Mouse (Mus musculus) 416B (cell line): ENCODE data around the gene 1700109H08Rik.
A peak's percentile ranks its signal among the peaks of the same experiment; 100 is the strongest.
"Not testable (repeated sequence)": the region's sequence is repeated elsewhere in the genome, so short reads cannot be mapped to it uniquely, and the experiment has no call there.

ENCODE experiments used
- DNase-seq: peaks from one replicate; pipeline ENCODE4 v3.0.0; 2011; ENCODE audit warnings: low read depth

The 1700109H08Rik gene

DNA sequence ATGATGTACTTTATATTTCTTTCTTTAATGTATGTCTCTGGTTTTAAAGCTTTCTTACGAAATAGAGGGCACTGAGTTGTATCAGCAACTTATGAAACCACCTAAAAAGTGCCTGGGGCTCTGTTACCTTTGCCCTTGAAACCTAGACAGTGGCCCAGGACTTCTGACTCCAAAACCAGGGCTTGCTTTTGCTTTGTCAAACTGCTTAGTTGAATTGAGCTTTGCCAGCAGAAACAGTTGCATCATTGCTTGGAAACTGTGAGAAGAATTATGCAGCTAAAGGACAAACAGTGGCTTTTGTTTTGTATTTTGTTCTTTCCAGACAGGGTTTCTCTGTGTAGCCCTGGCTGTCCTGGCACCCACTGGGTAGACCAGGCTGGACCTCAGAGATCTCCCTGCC, 28.9 kb downstream of the 1700109H08Rik start:
- no peak for DNase-seq

DNA sequence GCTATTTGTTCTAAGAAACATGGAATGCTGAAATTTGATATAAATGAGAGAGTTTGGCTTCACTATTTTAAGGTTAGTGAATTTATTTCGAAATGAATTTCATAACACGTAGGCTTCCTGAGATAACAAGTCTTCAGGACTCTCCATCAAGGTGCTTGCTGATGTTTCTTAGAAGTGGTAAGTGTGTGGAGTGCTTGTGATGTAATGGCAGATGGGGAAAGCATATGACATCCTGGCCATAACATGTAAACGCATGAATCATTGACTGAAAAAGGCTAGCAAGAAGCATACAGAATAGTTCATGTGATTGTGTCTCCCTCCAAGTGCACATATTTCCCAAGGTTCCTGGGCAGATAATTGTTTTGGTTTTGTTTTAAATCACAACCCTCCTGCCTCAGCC, 29.4 kb downstream of the 1700109H08Rik start:
- peak; percentile 58 for DNase-seq

- no peak for DNase-seq
Measured at GRCm38 (mm10) chr5:3607114-3607513, 35.7 kb downstream of the 1700109H08Rik start.

DNA sequence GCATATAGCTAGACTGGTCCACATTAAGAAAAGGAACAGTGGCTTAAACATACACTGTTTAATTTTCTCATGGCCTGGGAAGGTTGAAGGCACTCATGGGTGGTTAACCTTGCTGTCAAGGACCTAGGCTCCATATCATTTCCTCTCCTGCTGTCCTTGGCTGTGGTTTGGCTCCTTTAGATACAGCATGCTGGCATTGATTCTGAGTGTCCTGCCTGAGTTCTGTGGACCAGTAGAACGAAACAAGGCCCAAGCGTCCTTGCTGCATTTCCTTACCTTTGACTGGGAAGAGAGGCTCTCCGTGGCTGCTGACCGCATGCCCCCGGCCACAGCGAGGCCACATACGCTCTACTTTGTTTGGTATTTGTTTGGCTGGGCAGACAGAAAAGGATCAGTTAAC, 37.9 kb downstream of the 1700109H08Rik start:
- DNase-seq = no peak

DNA sequence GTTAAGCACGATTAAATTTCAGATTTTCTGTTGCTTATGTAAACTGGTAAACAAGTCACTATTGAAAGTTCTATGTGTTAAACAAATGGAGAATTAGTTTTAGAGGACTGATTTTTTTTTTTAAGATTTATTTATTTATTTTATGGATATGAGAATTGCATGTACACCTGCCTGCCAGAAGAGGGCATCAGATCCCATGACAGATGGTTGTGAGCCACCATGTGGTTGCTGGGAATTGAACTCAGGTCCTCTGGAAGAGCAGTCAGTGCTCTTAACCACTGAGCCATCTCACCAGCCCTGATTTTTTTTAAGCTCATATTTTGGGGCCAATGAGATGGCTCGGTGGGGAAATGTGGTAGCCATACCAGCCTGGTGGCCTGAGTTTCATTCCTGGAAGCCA, 40.5 kb downstream of the 1700109H08Rik start:
- DNase-seq = not testable (repeated sequence)

DNA sequence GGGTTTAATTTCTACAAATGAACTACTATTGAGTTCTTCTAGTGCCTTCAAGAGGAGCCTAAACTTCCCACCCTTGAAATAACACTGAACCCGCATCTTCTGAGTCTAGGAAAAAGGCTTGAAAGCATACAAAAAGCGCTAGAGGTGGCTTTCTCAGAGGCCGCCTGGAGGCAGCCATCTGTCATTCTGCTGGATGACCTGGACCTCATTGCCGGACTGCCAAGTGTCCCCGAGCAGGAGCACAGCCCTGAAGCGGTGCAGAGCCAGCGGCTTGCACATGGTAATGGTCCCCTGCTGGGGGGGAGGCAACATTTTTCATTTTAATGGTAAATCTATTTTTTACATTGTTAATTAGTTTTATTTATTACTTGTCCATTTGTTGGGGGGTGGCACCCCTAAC, 49.1 kb downstream of the 1700109H08Rik start:
- DNase-seq = no peak

DNA sequence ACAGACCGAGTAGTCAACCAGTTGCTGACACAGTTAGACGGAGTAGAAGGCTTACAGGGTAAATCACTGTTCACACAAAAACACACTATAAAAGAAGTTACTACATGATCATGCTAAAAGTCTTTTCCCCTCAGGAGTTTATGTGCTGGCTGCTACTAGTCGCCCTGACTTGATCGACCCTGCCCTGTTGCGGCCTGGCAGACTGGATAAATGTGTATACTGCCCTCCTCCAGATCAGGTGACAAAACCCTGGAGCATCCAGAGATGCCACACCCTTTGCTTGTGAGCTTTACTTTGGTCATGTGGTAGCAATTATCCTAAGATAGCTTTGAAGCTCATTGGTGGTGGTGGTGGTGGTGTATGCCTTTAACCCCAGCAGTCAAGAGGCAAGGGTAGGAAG, 58.7 kb downstream of the 1700109H08Rik start:
- no peak for DNase-seq

DNA sequence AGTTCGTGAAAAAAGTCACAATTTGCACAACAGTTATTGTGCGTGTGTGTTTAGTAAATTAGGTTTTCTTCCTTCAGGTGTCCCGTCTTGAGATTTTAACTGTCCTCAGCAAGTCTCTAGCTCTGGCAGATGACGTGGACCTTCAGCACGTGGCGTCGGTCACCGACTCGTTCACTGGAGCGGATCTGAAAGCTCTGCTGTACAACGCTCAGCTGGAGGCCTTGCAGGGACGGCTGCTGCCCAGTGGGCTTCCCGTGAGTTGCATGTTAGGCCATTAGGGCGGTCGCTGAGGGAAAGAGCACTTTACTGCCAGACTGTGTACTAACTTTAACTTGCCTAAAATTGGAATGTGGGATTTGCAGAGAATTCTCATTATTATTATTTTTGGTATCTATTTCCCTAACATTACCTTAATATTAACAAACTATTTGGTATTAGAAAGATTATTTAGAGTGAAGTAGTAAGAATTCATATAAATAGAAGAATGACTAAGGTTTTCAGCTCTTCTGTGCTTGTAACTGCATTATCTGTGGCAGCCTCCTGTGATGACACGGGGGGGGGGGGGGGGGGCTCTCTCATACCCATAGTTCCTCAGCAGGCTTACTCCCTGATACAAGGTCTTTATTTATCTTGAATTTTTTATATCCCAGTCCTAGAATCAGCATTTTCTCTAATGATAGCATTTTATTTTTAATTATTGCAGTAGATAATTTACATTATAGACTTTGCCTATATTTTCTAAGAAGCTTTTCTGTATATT, 60.3 kb downstream of the 1700109H08Rik start:
- DNase-seq = no peak

DNA sequence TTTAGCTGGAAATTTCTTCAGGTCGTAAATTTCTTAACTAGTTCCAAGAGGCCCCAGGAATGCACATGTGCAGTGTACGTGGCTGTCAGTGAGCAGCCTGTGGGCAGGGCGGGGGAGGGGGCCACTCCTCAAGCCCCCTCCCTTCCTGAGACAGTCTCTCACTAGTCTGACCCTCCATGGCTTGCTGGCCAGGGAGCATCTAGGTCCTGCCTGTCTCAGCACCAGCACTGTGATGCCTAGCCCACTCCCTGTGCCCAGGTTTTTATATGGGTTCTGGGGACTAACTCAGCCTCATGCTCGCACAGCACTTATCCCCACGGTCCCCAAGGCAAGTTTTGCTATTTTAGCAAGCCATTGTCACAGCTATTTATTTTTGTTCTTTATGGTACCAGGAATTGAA, 60.9 kb downstream of the 1700109H08Rik start:
- DNase-seq = no peak

- DNase-seq = no peak
Measured at GRCm38 (mm10) chr5:3633315-3633714, 61.9 kb downstream of the 1700109H08Rik start.

- DNase-seq = peak; percentile 46
Measured at GRCm38 (mm10) chr5:3633951-3634350, 62.6 kb downstream of the 1700109H08Rik start.
